Mouse (Mus musculus): ENCODE measurements around the gene Tex26. TPM values are rescaled to one million over a fixed set of nuclear protein-coding genes. Genes with fewer than 3 reads are reported as not detected.

Tex26 gene
- total RNA-seq, 2 experiments from 2014 or later: 0.49 to 0.69 TPM

DNA sequence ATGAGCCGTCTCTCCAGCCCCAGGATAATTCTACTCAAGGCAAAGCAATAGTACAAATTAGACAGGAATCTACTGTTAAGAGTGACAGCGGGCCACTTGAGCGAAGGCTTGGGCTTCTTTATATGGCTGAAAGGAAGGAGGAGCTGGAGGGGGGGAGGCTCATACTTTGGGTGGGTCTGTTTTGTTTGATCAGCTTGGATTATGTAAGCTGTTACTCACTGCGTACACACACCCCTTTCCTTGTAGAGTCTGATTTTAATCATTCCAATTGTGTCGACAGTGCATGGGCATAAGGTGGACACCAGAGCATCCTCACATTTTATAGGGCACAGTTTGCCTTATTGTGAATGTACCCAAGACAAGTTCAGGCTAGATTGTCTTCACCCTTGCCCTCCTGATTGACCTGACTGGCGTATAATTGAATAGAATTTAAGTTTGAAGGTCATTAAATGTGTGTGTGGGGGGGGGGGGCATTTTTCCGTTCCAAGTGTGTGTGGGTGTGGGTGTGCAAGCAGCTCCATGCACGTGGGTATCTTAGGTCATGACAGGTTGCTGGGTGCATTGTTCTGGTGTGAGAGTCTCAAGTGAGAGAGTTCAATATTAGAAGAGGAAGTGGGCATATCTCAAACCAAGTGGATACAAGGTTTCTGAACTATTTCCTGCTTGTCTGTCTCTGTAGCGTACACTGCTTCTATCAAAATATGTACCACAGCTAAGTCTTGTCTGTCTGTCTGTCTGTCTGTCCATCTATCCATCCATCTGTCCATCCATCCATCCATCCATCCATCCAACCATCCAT, 24.9 kb upstream of the Tex26 start:
- DNase-seq (ENCODE audit: low spot score in 2 of 2): no peak
- Histone ChIP-seq H3K4me3 (no peak overlapping the region), H3K27ac (no peak overlapping the region)
- no peak for TF ChIP-seq CTCF (conservative IDR thresholded peaks at IDR 0.05)

- TF ChIP-seq CTCF (conservative IDR thresholded peaks at IDR 0.05): peak; percentile 70
- no peak for DNase-seq (ENCODE audit: low spot score in 2 of 2)
- Histone ChIP-seq H3K4me3 (no peak overlapping the region), H3K27ac (no peak overlapping the region)
Observed at GRCm38 (mm10) chr5:149417381-149417780, 22.1 kb upstream of the Tex26 start.

GRCm38 (mm10) chr5:149426525-149426924, 12.9 kb upstream of the Tex26 start:
- no peak overlapping the region for H3K27ac ChIP-seq
- DNase-seq (ENCODE audit: low spot score in 2 of 2): no peak
- TF ChIP-seq CTCF (conservative IDR thresholded peaks at IDR 0.05): no peak
- H3K4me3 ChIP-seq: no peak overlapping the region

- no peak overlapping the region for H3K27ac ChIP-seq
- TF ChIP-seq CTCF (conservative IDR thresholded peaks at IDR 0.05): no peak
Observed at GRCm38 (mm10) chr5:149427277-149428060, 12.0 kb upstream of the Tex26 start.

DNA sequence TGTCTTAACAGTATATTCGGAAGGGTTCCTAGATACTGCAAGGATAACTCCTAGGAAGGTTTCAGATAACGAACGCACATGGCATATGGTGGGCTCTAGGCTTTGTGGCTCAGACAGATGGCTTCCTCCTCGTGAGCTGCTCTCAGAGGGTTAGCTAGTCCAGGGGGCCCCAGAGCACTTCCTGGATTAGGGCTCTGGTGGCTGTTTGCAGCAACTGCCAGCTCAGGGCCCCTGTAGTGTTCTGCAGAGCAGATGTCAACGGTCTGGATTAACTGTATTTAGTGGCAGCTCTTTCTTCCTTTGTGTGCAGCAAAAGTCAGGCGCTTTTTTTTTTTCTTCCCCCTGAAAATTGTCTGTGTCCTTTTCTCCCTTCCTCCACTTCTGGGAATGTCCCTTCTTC, 11.1 kb upstream of the Tex26 start:
- H3K27ac ChIP-seq: no peak overlapping the region
- H3K4me3 ChIP-seq: no peak overlapping the region
- DNase-seq (ENCODE audit: low spot score in 2 of 2): no peak
- no peak for TF ChIP-seq CTCF (conservative IDR thresholded peaks at IDR 0.05)

More at GRCm38 (mm10) chr5:149427277-149428060, 12.0 kb upstream of the Tex26 start:
- no peak overlapping the region for H3K4me3 ChIP-seq
- no peak for DNase-seq (ENCODE audit: low spot score in 2 of 2)

GRCm38 (mm10) chr5:149428810-149429255, 10.6 kb upstream of the Tex26 start:
- Histone ChIP-seq H3K27ac (no peak overlapping the region), H3K4me3 (no peak overlapping the region)
- TF ChIP-seq CTCF (conservative IDR thresholded peaks at IDR 0.05): no peak
- no peak for DNase-seq (ENCODE audit: low spot score in 2 of 2)

- no peak for DNase-seq (ENCODE audit: low spot score in 2 of 2)
- TF ChIP-seq CTCF (conservative IDR thresholded peaks at IDR 0.05): no peak
- no peak overlapping the region for H3K4me3 ChIP-seq
- no peak overlapping the region for H3K27ac ChIP-seq
Observed at GRCm38 (mm10) chr5:149429541-149429940, 9.9 kb upstream of the Tex26 start.

DNA sequence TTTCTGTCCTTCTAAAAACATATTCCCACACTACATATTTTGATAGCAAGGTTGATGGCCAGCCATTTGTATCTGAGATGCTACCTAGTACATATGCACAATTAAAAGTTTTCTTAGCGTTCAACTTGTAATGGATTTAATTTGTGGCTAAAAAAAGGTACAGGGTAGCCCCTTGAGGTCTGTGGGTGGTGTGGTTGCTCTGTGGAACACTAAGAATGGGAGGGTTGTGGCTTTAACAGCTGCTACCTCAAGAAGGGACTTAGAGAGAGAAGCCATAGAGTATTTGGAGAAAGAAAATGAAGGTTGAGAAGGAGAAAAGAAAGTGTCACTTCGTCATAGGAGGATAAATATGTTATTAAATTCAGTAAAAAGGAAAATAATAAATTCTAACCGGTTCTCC, 8.5 kb upstream of the Tex26 start:
- TF ChIP-seq CTCF (conservative IDR thresholded peaks at IDR 0.05): no peak
- H3K27ac ChIP-seq: no peak overlapping the region
- DNase-seq (ENCODE audit: low spot score in 2 of 2): no peak
- H3K4me3 ChIP-seq: no peak overlapping the region

DNA sequence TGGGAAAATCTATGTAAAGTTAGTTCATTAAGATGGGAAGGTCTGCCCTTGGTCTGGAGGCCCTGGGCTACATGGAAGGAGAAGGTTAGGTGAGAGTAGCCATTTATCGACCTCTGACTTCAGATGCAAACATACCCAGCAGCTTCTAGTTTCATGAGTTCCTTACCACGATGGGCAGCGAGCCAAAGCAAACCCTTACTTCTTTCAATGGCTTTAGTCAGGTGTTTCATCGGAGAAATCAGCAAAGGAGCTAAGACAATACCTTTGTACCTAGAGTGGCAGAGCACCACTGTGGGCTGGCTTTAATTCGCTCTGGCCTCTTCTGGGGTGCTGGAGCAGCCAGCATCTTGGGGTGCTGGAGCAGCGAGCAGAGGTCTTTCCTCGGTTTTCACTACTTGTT, 5.8 kb upstream of the Tex26 start:
- TF ChIP-seq CTCF (conservative IDR thresholded peaks at IDR 0.05): no peak
- DNase-seq (ENCODE audit: low spot score in 2 of 2): no peak
- no peak overlapping the region for H3K27ac ChIP-seq
- no peak overlapping the region for H3K4me3 ChIP-seq

DNA sequence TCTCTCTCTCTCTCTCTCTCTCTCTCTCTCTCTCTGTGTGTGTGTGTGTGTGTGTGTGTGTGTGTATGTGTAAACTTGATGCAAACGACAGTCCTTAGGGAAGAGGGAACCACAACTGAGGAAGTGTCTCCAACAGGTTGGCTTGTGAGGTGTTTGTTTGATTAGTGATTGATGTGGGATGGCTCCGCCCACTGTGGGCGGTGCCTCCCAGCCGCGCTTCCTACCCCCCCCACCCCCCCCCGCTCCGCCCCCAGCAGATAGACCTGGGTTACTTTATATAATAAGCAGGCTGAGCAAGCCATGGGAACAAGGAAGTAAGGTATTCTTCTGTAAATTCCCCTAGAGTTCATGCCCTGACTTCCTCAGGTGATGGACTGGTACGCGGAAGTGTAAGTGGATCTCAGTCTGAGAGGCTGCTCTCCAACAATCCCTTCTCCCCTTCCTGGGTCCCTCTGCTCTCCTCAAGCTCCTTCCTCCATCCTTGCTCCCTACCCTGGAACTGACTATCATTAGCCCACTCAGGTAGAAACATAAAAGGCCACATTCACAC, 5.2 kb upstream of the Tex26 start:
- TF ChIP-seq CTCF (conservative IDR thresholded peaks at IDR 0.05): no peak

GRCm38 (mm10) chr5:149436541-149436940, 2.9 kb upstream of the Tex26 start:
- TF ChIP-seq CTCF (conservative IDR thresholded peaks at IDR 0.05): no peak
- no peak overlapping the region for H3K4me3 ChIP-seq
- no peak overlapping the region for H3K27ac ChIP-seq
- DNase-seq (ENCODE audit: low spot score in 2 of 2): no peak

More for the DNA sequence above, 5.2 kb upstream of the Tex26 start:
- H3K4me3 ChIP-seq: no peak overlapping the region
- no peak overlapping the region for H3K27ac ChIP-seq
- DNase-seq (ENCODE audit: low spot score in 2 of 2): no peak

GRCm38 (mm10) chr5:149437150-149437549, 2.3 kb upstream of the Tex26 start:
- DNase-seq (ENCODE audit: low spot score in 2 of 2): no peak
- no peak overlapping the region for H3K4me3 ChIP-seq
- no peak overlapping the region for H3K27ac ChIP-seq
- TF ChIP-seq CTCF (conservative IDR thresholded peaks at IDR 0.05): no peak

GRCm38 (mm10) chr5:149440180-149440573, 717 bp downstream of the Tex26 start:
- DNase-seq (ENCODE audit: low spot score in 2 of 2): peak; percentile 68 to 74
- Histone ChIP-seq H3K4me3 (peak overlapping the region; percentile 58), H3K27ac (peak overlapping the region; percentile 74)
- TF ChIP-seq CTCF (conservative IDR thresholded peaks at IDR 0.05): no peak

All from layer of hippocampus, adult 2 months (tissue).